Mouse (Mus musculus) retina, postnatal 7 days (tissue): ENCODE data around the gene Col6a5.

Source experiments
- DNase-seq: peaks from one replicate; pipeline ENCODE4 v3.0.0-alpha.2; 2012; ENCODE audit warnings: low read depth, low spot score

The Col6a5 gene

GRCm38 (mm10) chr9:105960533-105960932 is at the start of gene Col6a5:
Col6a5 (minus strand) TSS chr9:105960643.
- no peak for DNase-seq

GRCm38 (mm10) chr9:105997955-105998354 is 37.5 kb upstream of the Col6a5 start:
- no peak for DNase-seq

GRCm38 (mm10) chr9:105992425-105992824 is 32.0 kb upstream of the Col6a5 start:
- DNase-seq, result no peak

- DNase-seq, result no peak
Measured at GRCm38 (mm10) chr9:105990099-105990498, 29.7 kb upstream of the Col6a5 start.

- DNase-seq, result no peak
Measured at GRCm38 (mm10) chr9:105989468-105989867, 29.0 kb upstream of the Col6a5 start.

- peak; percentile 25 for DNase-seq
Measured at GRCm38 (mm10) chr9:105988096-105988495, 27.7 kb upstream of the Col6a5 start.

GRCm38 (mm10) chr9:105984931-105985519 is 24.6 kb upstream of the Col6a5 start:
- DNase-seq, result no peak

- DNase-seq, result no peak
Measured at GRCm38 (mm10) chr9:105978479-105978878, 18.0 kb upstream of the Col6a5 start.

- DNase-seq, result no peak
Measured at GRCm38 (mm10) chr9:105976871-105977270, 16.4 kb upstream of the Col6a5 start.

GRCm38 (mm10) chr9:105976314-105976713 is 15.9 kb upstream of the Col6a5 start:
- no peak for DNase-seq

GRCm38 (mm10) chr9:105973736-105974135 is 13.3 kb upstream of the Col6a5 start:
- no peak for DNase-seq

GRCm38 (mm10) chr9:105972031-105972430 is 11.6 kb upstream of the Col6a5 start:
- no peak for DNase-seq

GRCm38 (mm10) chr9:105971351-105971894 is 11.0 kb upstream of the Col6a5 start:
- DNase-seq, result no peak

GRCm38 (mm10) chr9:105970901-105971300 is 10.5 kb upstream of the Col6a5 start:
- DNase-seq, result no peak

- no peak for DNase-seq
Measured at GRCm38 (mm10) chr9:105967976-105968375, 7.5 kb upstream of the Col6a5 start.

- DNase-seq, result no peak
Measured at GRCm38 (mm10) chr9:105959116-105959515, 1.3 kb downstream of the Col6a5 start.

- DNase-seq, result no peak
Measured at GRCm38 (mm10) chr9:105949755-105950154, 10.7 kb downstream of the Col6a5 start.

- DNase-seq, result no peak
Measured at GRCm38 (mm10) chr9:105947577-105947976, 12.9 kb downstream of the Col6a5 start.

GRCm38 (mm10) chr9:105933816-105934215 is 26.6 kb downstream of the Col6a5 start:
- no peak for DNase-seq

- DNase-seq, result no peak
Measured at GRCm38 (mm10) chr9:105929287-105929686, 31.2 kb downstream of the Col6a5 start.

GRCm38 (mm10) chr9:105928406-105929071 is 31.9 kb downstream of the Col6a5 start:
- DNase-seq, result no peak

GRCm38 (mm10) chr9:105923659-105924058 is 36.8 kb downstream of the Col6a5 start:
- no peak for DNase-seq

- DNase-seq, result no peak
Measured at GRCm38 (mm10) chr9:105915186-105915585, 45.3 kb downstream of the Col6a5 start.
